Mouse (Mus musculus): Measurements from ENCODE around the gene Nup214. TPM values are rescaled to one million over a fixed set of nuclear protein-coding genes. Genes with fewer than 3 reads are reported as not detected.

Gene Nup214
- polyA plus RNA-seq, 1 experiment: 75.8 TPM

DNA sequence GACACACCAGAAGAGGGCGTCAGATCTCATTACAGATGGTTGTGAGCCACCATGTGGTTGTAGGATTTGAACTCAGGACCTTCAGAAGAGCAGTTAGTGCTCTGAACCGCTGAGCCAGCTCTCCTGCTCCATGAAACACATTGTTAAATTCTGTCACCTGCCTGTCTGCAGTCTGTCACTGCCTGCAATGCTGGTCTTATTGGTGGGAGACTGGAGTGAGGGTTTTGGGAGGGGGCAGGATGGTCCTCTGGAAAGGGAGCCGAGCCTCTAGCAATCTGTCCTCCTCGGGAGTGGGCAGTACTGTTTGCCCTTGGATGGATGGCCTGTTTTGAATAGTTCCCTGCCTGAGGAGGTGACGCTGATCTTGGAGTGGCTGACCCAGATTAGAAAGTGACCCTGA lies 69.6 kb downstream of the Nup214 start:
- TF ChIP-seq CTCF (IDR thresholded peaks at IDR 0.05; ENCODE audit: borderline replicate concordance, control insufficient read depth, extremely low read depth, insufficient read depth, low read length, poor library complexity) (no peak), POLR2A (IDR thresholded peaks at IDR 0.05; ENCODE audit: control insufficient read depth, extremely low read depth, insufficient read depth, low read length, poor library complexity) (no peak)
- Histone ChIP-seq H3K36me3 (ENCODE audit: control insufficient read depth, insufficient read depth, low read length) (no peaks in the 10 kb centered on the region; the same call in 1 of the 2 replicates), H3K27me3 (ENCODE audit: control insufficient read depth, insufficient read depth, low read length) (no peaks in the 10 kb centered on the region), H3K4me1 (replicated peaks; ENCODE audit: control insufficient read depth, insufficient read depth, low read length) (peaks cover 51% of the 10 kb centered on the region), H3K4me3 (ENCODE audit: control insufficient read depth, insufficient read depth, low read length) (no peak overlapping the region), H3K27ac (ENCODE audit: control insufficient read depth, insufficient read depth, low read length) (peak overlapping the region; percentile 79)
- DNase-seq: no peak
- WGBS: 86% methylated on average over 5 of the region's 5 CpGs

DNA sequence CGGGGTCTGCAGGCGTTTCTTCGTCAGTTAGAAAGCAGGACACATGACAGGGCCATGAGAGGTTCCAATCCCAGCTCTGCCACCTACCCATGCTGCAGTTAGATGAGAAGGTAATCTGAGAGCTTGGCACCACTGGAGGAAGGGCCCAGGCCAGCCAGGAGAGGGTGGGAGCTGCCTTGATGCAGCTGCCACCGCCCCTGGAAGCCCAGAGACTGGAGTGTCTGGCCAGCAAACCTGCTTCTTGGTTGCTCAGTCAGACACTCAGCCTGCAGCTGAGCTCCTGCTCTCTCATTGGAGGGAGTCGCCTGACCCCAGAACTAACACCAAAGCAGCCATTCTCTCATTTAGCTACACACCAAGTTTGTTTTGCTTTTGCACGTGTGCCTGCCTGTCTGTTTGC lies 71.1 kb downstream of the Nup214 start:
- H3K27ac ChIP-seq (ENCODE audit: control insufficient read depth, insufficient read depth, low read length): peak overlapping the region; percentile 93
- H3K4me3 ChIP-seq (ENCODE audit: control insufficient read depth, insufficient read depth, low read length): peak overlapping the region; percentile 4
- no peak for DNase-seq
- no peaks in the 10 kb centered on the region for H3K27me3 ChIP-seq (ENCODE audit: control insufficient read depth, insufficient read depth, low read length)
- 69% methylated on average over 6 of the region's 6 CpGs for WGBS
- peak; percentile 64; the same call in 1 of the 2 replicates for TF ChIP-seq POLR2A (IDR thresholded peaks at IDR 0.05; ENCODE audit: control insufficient read depth, extremely low read depth, insufficient read depth, low read length, poor library complexity)
- TF ChIP-seq CTCF (IDR thresholded peaks at IDR 0.05; ENCODE audit: borderline replicate concordance, control insufficient read depth, extremely low read depth, insufficient read depth, low read length, poor library complexity): no peak
- H3K4me1 ChIP-seq (replicated peaks; ENCODE audit: control insufficient read depth, insufficient read depth, low read length): peaks cover 52% of the 10 kb centered on the region
- peaks cover 5% of the 10 kb centered on the region for H3K36me3 ChIP-seq (ENCODE audit: control insufficient read depth, insufficient read depth, low read length)

DNA sequence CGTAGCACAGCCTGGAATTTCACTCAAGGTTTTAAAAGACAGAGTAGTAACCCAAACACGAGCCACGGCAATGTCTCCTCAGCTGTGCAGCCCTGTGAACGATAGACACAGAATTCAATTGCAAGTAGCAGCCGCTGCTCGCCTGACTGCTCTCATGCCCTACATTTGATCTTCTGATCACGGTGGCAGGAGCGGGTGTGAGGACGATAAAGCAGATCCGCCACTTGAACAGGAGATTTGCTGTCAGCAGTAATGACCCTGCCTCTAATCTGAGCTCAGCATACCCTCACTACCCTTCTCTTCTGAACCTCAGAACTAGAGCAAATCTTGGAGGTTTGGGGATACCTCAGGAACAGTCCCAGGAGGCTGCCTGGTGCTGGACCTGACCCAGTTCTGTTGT lies 71.8 kb downstream of the Nup214 start:
- TF ChIP-seq POLR2A (IDR thresholded peaks at IDR 0.05; ENCODE audit: control insufficient read depth, extremely low read depth, insufficient read depth, low read length, poor library complexity): no peak
- TF ChIP-seq CTCF (IDR thresholded peaks at IDR 0.05; ENCODE audit: borderline replicate concordance, control insufficient read depth, extremely low read depth, insufficient read depth, low read length, poor library complexity): no peak
- H3K27ac ChIP-seq (ENCODE audit: control insufficient read depth, insufficient read depth, low read length): peak overlapping the region; percentile 93
- no peak for DNase-seq
- no peak overlapping the region for H3K4me3 ChIP-seq (ENCODE audit: control insufficient read depth, insufficient read depth, low read length)
- no peaks in the 10 kb centered on the region for H3K27me3 ChIP-seq (ENCODE audit: control insufficient read depth, insufficient read depth, low read length)
- WGBS: 37% methylated on average over 10 of the region's 10 CpGs
- H3K36me3 ChIP-seq (ENCODE audit: control insufficient read depth, insufficient read depth, low read length): peaks cover 10% of the 10 kb centered on the region
- H3K4me1 ChIP-seq (replicated peaks; ENCODE audit: control insufficient read depth, insufficient read depth, low read length): peaks cover 59% of the 10 kb centered on the region

DNA sequence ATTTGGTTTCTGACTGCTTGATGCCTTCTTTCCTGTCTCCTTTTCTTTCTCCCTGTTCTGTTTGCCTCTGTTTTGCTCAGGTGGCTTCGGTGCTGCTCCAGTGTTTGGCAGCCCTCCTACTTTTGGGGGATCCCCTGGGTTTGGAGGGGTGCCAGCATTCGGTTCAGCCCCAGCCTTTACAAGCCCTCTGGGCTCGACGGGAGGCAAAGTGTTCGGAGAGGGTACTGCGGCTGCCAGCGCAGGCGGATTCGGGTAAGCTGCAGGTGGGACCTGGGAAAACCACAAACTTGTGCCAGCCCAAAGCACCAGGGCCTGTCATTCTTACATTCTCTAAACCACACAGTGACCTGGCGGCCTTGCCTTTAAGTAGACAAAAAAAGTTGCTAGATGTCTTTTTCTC lies 73.1 kb downstream of the Nup214 start:
- peaks cover 10% of the 10 kb centered on the region for H3K36me3 ChIP-seq (ENCODE audit: control insufficient read depth, insufficient read depth, low read length)
- TF ChIP-seq POLR2A (IDR thresholded peaks at IDR 0.05; ENCODE audit: control insufficient read depth, extremely low read depth, insufficient read depth, low read length, poor library complexity) (peak; percentile 56; the same call in 1 of the 2 replicates), CTCF (IDR thresholded peaks at IDR 0.05; ENCODE audit: borderline replicate concordance, control insufficient read depth, extremely low read depth, insufficient read depth, low read length, poor library complexity) (peak; percentile 66; the same call in 1 of the 2 replicates)
- 8% methylated on average over 10 of the region's 10 CpGs for WGBS
- H3K4me3 ChIP-seq (ENCODE audit: control insufficient read depth, insufficient read depth, low read length): no peak overlapping the region
- peak; percentile 81 for DNase-seq
- H3K4me1 ChIP-seq (replicated peaks; ENCODE audit: control insufficient read depth, insufficient read depth, low read length): peaks cover 65% of the 10 kb centered on the region
- H3K27ac ChIP-seq (ENCODE audit: control insufficient read depth, insufficient read depth, low read length): peak overlapping the region; percentile 95
- no peaks in the 10 kb centered on the region for H3K27me3 ChIP-seq (ENCODE audit: control insufficient read depth, insufficient read depth, low read length)

DNA sequence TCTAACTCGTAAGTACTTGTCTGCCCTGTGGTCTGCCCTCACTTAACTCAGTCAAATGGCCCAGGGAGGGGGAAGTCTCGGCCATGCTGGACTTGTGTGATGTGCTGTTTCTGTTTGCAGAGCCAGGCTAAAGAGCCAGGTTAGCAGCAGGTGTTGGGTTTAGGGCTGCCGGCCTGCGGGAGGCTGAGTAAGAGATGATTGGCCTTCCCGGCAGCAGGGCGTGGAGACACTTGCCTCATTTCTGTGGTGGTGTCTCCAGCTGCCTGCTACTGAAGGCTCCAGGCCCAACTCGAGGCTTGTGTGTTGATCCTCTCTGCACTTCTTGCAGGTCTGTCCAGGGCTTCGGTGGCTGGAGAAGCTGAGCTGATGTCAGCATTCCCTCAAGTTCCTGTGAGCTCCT lies 77.6 kb downstream of the Nup214 start:
- no peaks in the 10 kb centered on the region for H3K27me3 ChIP-seq (ENCODE audit: control insufficient read depth, insufficient read depth, low read length)
- H3K4me1 ChIP-seq (replicated peaks; ENCODE audit: control insufficient read depth, insufficient read depth, low read length): peaks cover 73% of the 10 kb centered on the region
- 38% methylated on average over 8 of the region's 8 CpGs for WGBS
- peak overlapping the region; percentile 89 for H3K27ac ChIP-seq (ENCODE audit: control insufficient read depth, insufficient read depth, low read length)
- DNase-seq: peak; percentile 61
- H3K36me3 ChIP-seq (ENCODE audit: control insufficient read depth, insufficient read depth, low read length): peaks cover 10% of the 10 kb centered on the region
- H3K4me3 ChIP-seq (ENCODE audit: control insufficient read depth, insufficient read depth, low read length): no peak overlapping the region
- TF ChIP-seq CTCF (IDR thresholded peaks at IDR 0.05; ENCODE audit: borderline replicate concordance, control insufficient read depth, extremely low read depth, insufficient read depth, low read length, poor library complexity) (no peak), POLR2A (IDR thresholded peaks at IDR 0.05; ENCODE audit: control insufficient read depth, extremely low read depth, insufficient read depth, low read length, poor library complexity) (peak; percentile 46; the same call in 1 of the 2 replicates)

DNA sequence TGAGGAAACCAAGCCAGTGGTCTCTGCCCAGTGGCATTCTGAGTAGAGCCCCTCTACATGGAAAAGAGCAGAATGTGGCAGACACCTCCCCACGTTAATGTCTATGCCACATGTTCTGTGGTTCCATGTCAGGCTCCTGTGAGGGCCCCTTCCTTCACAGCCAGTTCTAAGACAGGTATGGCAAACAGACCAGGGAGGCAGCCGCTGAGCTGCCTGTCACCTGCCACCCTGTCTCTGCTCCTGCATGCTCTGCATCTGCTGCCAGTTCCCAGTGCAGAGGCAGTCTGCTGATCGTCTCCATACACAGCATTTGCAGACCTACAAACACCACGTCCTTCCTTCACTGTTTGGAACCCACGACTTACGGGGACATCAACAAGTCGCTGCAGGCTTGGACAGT lies 78.2 kb downstream of the Nup214 start:
- WGBS: 49% methylated on average over 7 of the region's 7 CpGs
- Histone ChIP-seq H3K27ac (ENCODE audit: control insufficient read depth, insufficient read depth, low read length) (peak overlapping the region; percentile 89), H3K36me3 (ENCODE audit: control insufficient read depth, insufficient read depth, low read length) (peaks cover 10% of the 10 kb centered on the region), H3K27me3 (ENCODE audit: control insufficient read depth, insufficient read depth, low read length) (no peaks in the 10 kb centered on the region), H3K4me1 (replicated peaks; ENCODE audit: control insufficient read depth, insufficient read depth, low read length) (peaks cover 72% of the 10 kb centered on the region), H3K4me3 (ENCODE audit: control insufficient read depth, insufficient read depth, low read length) (peak overlapping the region; percentile 6; the same call in 1 of the 2 replicates)
- no peak for DNase-seq
- no peak for TF ChIP-seq POLR2A (IDR thresholded peaks at IDR 0.05; ENCODE audit: control insufficient read depth, extremely low read depth, insufficient read depth, low read length, poor library complexity)
- no peak for TF ChIP-seq CTCF (IDR thresholded peaks at IDR 0.05; ENCODE audit: borderline replicate concordance, control insufficient read depth, extremely low read depth, insufficient read depth, low read length, poor library complexity)

All from thymus, adult 2 months (tissue).